In genomic region chr8:87472271-87473236, GRCm38 (mm10) we compare ENCODE assay signal across 8 mouse cellular contexts. TPM values are rescaled to one million over a fixed set of nuclear protein-coding genes. Genes with fewer than 3 reads are reported as not detected.
DNase-seq lines count a peak whose midpoint lies in the region; ATAC-seq and TF ChIP-seq lines count a peak whose summit lies in the region.

Gene Cbln1, minus strand, starts transcription at chr8:87472609.

- no peaks in the 10 kb centered on the region for H3K4me1 ChIP-seq in bone marrow macrophage, adult 2 months (ENCODE audit: control insufficient read depth, insufficient read depth, low read length)
- H3K4me1 ChIP-seq in embryonic facial prominence, embryonic 10.5 days, result peaks cover 51% of the 10 kb centered on the region
- peaks cover 28% of the 10 kb centered on the region for H3K4me1 ChIP-seq in intestine, embryonic 16.5 days (ENCODE audit: control insufficient read depth, insufficient read depth, low read length)
- peaks cover 42% of the 10 kb centered on the region for H3K4me1 ChIP-seq in megakaryocyte, embryonic 14.5 days

- peak within 1 kb of the TSS; percentile 43; the same call in 1 of the 2 replicates for H3K9ac ChIP-seq in intestine, embryonic 16.5 days (ENCODE audit: low read depth, low read length)

- no peak for TF ChIP-seq CTCF in bone marrow macrophage, adult 2 months (IDR thresholded peaks at IDR 0.05; ENCODE audit: low read depth, low read length)

- H3K9me3 ChIP-seq in embryonic facial prominence, embryonic 10.5 days, result no peaks in the 10 kb centered on the region
- no peaks in the 10 kb centered on the region for H3K9me3 ChIP-seq in intestine, embryonic 16.5 days (ENCODE audit: control insufficient read depth, low read length)
- peaks cover 27% of the 10 kb centered on the region; the same call in 1 of the 2 replicates for H3K9me3 ChIP-seq in megakaryocyte, embryonic 14.5 days

- under 1% methylated on average over 121 of the region's 122 CpGs for WGBS in embryonic facial prominence, embryonic 10.5 days
- WGBS in intestine, embryonic 16.5 days, result under 1% methylated on average over 105 of the region's 122 CpGs

- peak; percentile 97 for ATAC-seq in intestine, embryonic 16.5 days

- no peak for TF ChIP-seq POLR2A in bone marrow macrophage, adult 2 months (IDR thresholded peaks at IDR 0.05; ENCODE audit: borderline replicate concordance, low read depth, low read length)

- H3K4me3 ChIP-seq in bone marrow macrophage, adult 2 months (ENCODE audit: insufficient read depth, low read length), result peak within 1 kb of the TSS; percentile 62
- H3K4me3 ChIP-seq in embryonic facial prominence, embryonic 10.5 days, result peak within 1 kb of the TSS; percentile 69
- H3K4me3 ChIP-seq in intestine, embryonic 16.5 days (ENCODE audit: low read length), result peak within 1 kb of the TSS; percentile 60
- peak within 1 kb of the TSS; percentile 91 for H3K4me3 ChIP-seq in megakaryocyte, embryonic 14.5 days (replicated peaks)

- H3K36me3 ChIP-seq in embryonic facial prominence, embryonic 10.5 days (replicated peaks), result no peaks in the 10 kb centered on the region
- no peaks in the 10 kb centered on the region for H3K36me3 ChIP-seq in intestine, embryonic 16.5 days (ENCODE audit: control insufficient read depth, insufficient read depth, low read length)
- no peaks in the 10 kb centered on the region for H3K36me3 ChIP-seq in megakaryocyte, embryonic 14.5 days (replicated peaks; ENCODE audit: low read length)

- H3K27me3 ChIP-seq in embryonic facial prominence, embryonic 10.5 days (replicated peaks; ENCODE audit: low read depth, poor library complexity, severe bottlenecking), result peaks cover 96% of the 10 kb centered on the region
- peaks cover 71% of the 10 kb centered on the region for H3K27me3 ChIP-seq in intestine, embryonic 16.5 days (replicated peaks; ENCODE audit: control insufficient read depth, insufficient read depth, low read length)
- peaks cover 89% of the 10 kb centered on the region for H3K27me3 ChIP-seq in megakaryocyte, embryonic 14.5 days (replicated peaks)

- no peak within 1 kb of the TSS for H3K27ac ChIP-seq in bone marrow macrophage, adult 2 months (ENCODE audit: insufficient read depth, low read depth, low read length)
- H3K27ac ChIP-seq in embryonic facial prominence, embryonic 10.5 days (replicated peaks), result peak within 1 kb of the TSS; percentile 68
- no peak within 1 kb of the TSS for H3K27ac ChIP-seq in intestine, embryonic 16.5 days (ENCODE audit: low read length)

- DNase-seq in embryonic facial prominence, embryonic 10.5 days (ENCODE audit: low spot score), result peak; percentile 99
- peak; percentile 66 to 87 for DNase-seq in gastrocnemius, postnatal 4 days (ENCODE audit: low spot score in 2 of 2)
- peak; percentile 87 to 94 for DNase-seq in left cerebral cortex, postnatal 10 days (ENCODE audit: extremely low spot score in 1 of 2, low spot score in 2 of 2)
- DNase-seq in right cerebral cortex, postnatal 14 days, result peak; percentile 93
- DNase-seq in yolk sac, embryonic 10.5 days (ENCODE audit: low spot score), result peak; percentile 90

- intact Hi-C loops in left cerebral cortex, postnatal 10 days (cut with DNase I), result loop anchor here (5.0 to 10.0 kb wide), 2 partner anchors 62 to 540 kb away; no protein-coding TSS in a partner anchor

- peak within 1 kb of the TSS; percentile 97 for H3K4me2 ChIP-seq in intestine, embryonic 16.5 days (ENCODE audit: low read depth, low read length)

RNA-seq across cellular contexts. Expression of gene Cbln1, which starts in this region (rescaled TPM):
- not detected in 2 replicates for polyA plus RNA-seq in bone marrow macrophage, adult 2 months (2012; ENCODE audit: insufficient read depth, insufficient read length, missing spikeins)
- polyA plus RNA-seq in embryonic facial prominence, embryonic 10.5 days (2016; fragmentation: Nextera tagmentation; extraction: Ambion mirVana), result 0.95 and 1.1 TPM in 2 replicates
- under 1 TPM; 0.15 to 0.47 TPM for total RNA-seq in gastrocnemius, postnatal 4 days (2021)
- polyA plus RNA-seq in intestine, embryonic 16.5 days (2015; fragmentation: Nextera tagmentation; extraction: Ambion mirVana), result not detected in 2 replicates
- 10 to 100 TPM; 25.4 to 29.3 TPM for total RNA-seq in left cerebral cortex, postnatal 10 days (2021)
- not detected in 2 replicates for polyA plus RNA-seq in megakaryocyte, embryonic 14.5 days (2012; ENCODE audit: insufficient read depth, low replicate concordance)

Comparison
In these comparisons a context has a peak if more than half of its experiments do, and no peak if none do; other contexts are left out.
1. RNA of gene Cbln1 (total RNA-seq): 25.4 to 29.3 TPM in left cerebral cortex, postnatal 10 days; 0.15 to 0.47 TPM in gastrocnemius, postnatal 4 days; every median in the first group is over 10 times any median in the second.
2. Peak in DNase-seq in gastrocnemius, postnatal 4 days; RNA of the gene not detected or under 1 TPM.
3. Peak in ATAC-seq, H3K4me3 ChIP-seq, H3K9ac ChIP-seq and H3K4me2 ChIP-seq in intestine, embryonic 16.5 days; RNA of the gene not detected or under 1 TPM.
4. Peak in every context shown above with its lines, with median percentiles within 50 percentile points of each other: H3K4me3 ChIP-seq and DNase-seq.